Mouse (Mus musculus) CH12.LX (cell line): ENCODE data around the gene Trp73.

Source experiments
- CTCF ChIP-seq, 2 experiments: IDR thresholded peaks in 1 of 2; conservative IDR thresholded peaks in 1 of 2; 2 replicates each; pipeline ENCODE4 v1.5.1; 2011 to 2012; ENCODE audit warnings: low read depth in 2 of 2, low read length in 2 of 2, improper control_type of control experiment in 1 of 2, inconsistent platforms in 1 of 2, mild to moderate bottlenecking in 1 of 2, moderate library complexity in 1 of 2
- HCFC1 ChIP-seq: IDR thresholded peaks from 2 replicates; pipeline ENCODE4 v1.6.1; 2012; ENCODE audit warnings: low read depth, mild to moderate bottlenecking, inconsistent platforms, low read length, improper control_type of control experiment
- MAFK ChIP-seq: IDR thresholded peaks from 2 replicates; pipeline ENCODE4 v1.6.1; 2011; ENCODE audit warnings: low read length, improper control_type of control experiment; ENCODE audit not compliant: insufficient replicate concordance
- MAX ChIP-seq: IDR thresholded peaks from 2 replicates; pipeline ENCODE4 v1.6.1; 2011; ENCODE audit warnings: low read length, improper control_type of control experiment
- PAX5 ChIP-seq: IDR thresholded peaks from 2 replicates; pipeline ENCODE4 v1.6.1; 2012; ENCODE audit warnings: low read length, inconsistent platforms, mixed read lengths
- TCF12 ChIP-seq: IDR thresholded peaks from 2 replicates; pipeline ENCODE4 v1.6.1; 2014; ENCODE audit warnings: low read depth, mild to moderate bottlenecking, inconsistent platforms, low read length, improper control_type of control experiment
- USF1 ChIP-seq: IDR thresholded peaks from 2 replicates; pipeline ENCODE4 v1.6.1; 2014; ENCODE audit warnings: low read depth, mild to moderate bottlenecking, inconsistent platforms, low read length, improper control_type of control experiment

DNA sequence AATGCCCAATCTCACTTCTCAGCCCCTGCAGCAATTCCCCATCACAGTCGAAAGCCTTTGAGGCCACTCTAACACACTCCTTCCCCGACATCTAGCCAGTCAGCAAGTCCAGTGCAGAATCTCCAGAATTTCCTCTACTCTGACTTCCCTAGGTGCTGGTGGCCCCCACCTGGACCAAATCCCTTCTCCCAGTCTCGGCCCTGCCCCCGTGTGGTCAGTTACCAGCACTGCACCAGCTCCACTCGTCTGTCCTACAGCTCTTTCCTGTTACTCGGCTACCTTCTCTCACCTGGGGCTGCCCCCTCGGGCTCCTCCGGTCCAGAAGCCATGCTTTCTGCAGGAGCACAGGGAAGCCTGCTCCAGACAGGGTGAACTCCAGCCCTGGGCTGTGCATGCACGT, 46.8 kb downstream of the Trp73 start:
- TF ChIP-seq CTCF (conservative IDR thresholded peaks at IDR 0.05 in 1 of 2, IDR thresholded peaks at IDR 0.05 in 1 of 2; ENCODE audit: low read depth in 2 of 2, low read length in 2 of 2) (peak; percentile 36 to 75; a peak in 3 of 4 replicates), HCFC1 (no peak), TCF12 (no peak), PAX5 (no peak), MAFK (no peak), MAX (no peak), USF1 (no peak)
